Mouse (Mus musculus) neural tube, embryonic 13.5 days (tissue): ENCODE results near the gene Vmn1r44. TPM values are rescaled to one million over a fixed set of nuclear protein-coding genes. Genes with fewer than 3 reads are reported as not detected.
"Not testable (repeated sequence)": the region's sequence is repeated elsewhere in the genome, so short reads cannot be mapped to it uniquely, and the experiment has no call there.

Experiments
- ATAC-seq: fragments of 200-750 bp; cut with Nextera tagmentation; 2 replicates; pipeline ENCODE4 v1.8.0; 2017; ENCODE audit warnings: low read depth, mild to moderate bottlenecking, moderate TSS enrichment, moderate library complexity
- H3K27ac ChIP-seq: fragments of 300-500 bp; sonication (generic); replicated peaks from 2 replicates; pipeline ENCODE4 v1.5.1; 2015; ENCODE audit warnings: moderate library complexity, mild to moderate bottlenecking, inconsistent platforms
- H3K27me3 ChIP-seq: fragments of 300-500 bp; sonication (generic); 2 replicates; pipeline ENCODE4 v1.6.1; 2015; ENCODE audit warnings: mild to moderate bottlenecking, inconsistent platforms
- H3K36me3 ChIP-seq: fragments of 300-500 bp; sonication (generic); 2 replicates; pipeline ENCODE4 v1.6.1; 2015; ENCODE audit warnings: mild to moderate bottlenecking, inconsistent platforms
- H3K4me1 ChIP-seq: fragments of 300-500 bp; sonication (generic); replicated peaks from 2 replicates; pipeline ENCODE4 v1.6.1; 2015; ENCODE audit warnings: inconsistent platforms
- H3K4me2 ChIP-seq: fragments of 300-500 bp; sonication (generic); 2 replicates; pipeline ENCODE4 v1.6.1; 2015; ENCODE audit warnings: inconsistent platforms, mild to moderate bottlenecking, moderate library complexity
- H3K4me3 ChIP-seq: fragments of 300-500 bp; sonication (generic); 2 replicates; pipeline ENCODE4 v1.5.1; 2015; ENCODE audit warnings: mild to moderate bottlenecking, inconsistent platforms
- H3K9ac ChIP-seq: fragments of 300-500 bp; sonication (generic); 2 replicates; pipeline ENCODE4 v1.6.1; 2015; ENCODE audit warnings: moderate library complexity, mild to moderate bottlenecking, inconsistent platforms
- H3K9me3 ChIP-seq: fragments of 300-500 bp; sonication (generic); 2 replicates; pipeline ENCODE4 v1.6.1; 2016; ENCODE audit warnings: inconsistent platforms
- WGBS: fragments of 180-500 bp; shearing (Covaris S2); methylation state at CpG from one replicate; pipeline ENCODE4 v1.1.7; 2015; 5-methylcytosine and 5-hydroxymethylcytosine counted together
- polyA plus RNA-seq: library from polyadenylated mRNA; unstranded; fragments of >200 nt; fragmentation: Nextera tagmentation; extraction: Ambion mirVana; gene quantifications from 2 replicates; pipeline ENCODE4 v1.2.1, GENCODE M21; 2015

Gene Vmn1r44
- not detected in 2 replicates for polyA plus RNA-seq

- WGBS, result 81% methylated on average over 1 of the region's 1 CpGs
- Histone ChIP-seq H3K36me3 (no peaks in the 10 kb centered on the region), H3K27me3 (no peaks in the 10 kb centered on the region), H3K4me1 (no peaks in the 10 kb centered on the region), H3K27ac (no peak within 1 kb of the TSS), H3K4me3 (no peak within 1 kb of the TSS), H3K9me3 (0 out of 2 replicates have a peak, but pooled peaks cover 2% of the 10 kb centered on the region), H3K9ac (no peak within 1 kb of the TSS), H3K4me2 (no peak within 1 kb of the TSS)
- no peak for ATAC-seq
These were observed at the start of gene Vmn1r44 for GRCm38 (mm10) chr6:89883360-89883759. Gene Vmn1r44 (plus strand): TSS chr6:89883660.

GRCm38 (mm10) chr6:89857552-89857951 is 25.9 kb upstream of the Vmn1r44 start:
- 78% methylated on average over 3 of the region's 3 CpGs for WGBS
- H3K27ac ChIP-seq, result no peak overlapping the region
- ATAC-seq, result no peak

GRCm38 (mm10) chr6:89859839-89860238 is 23.6 kb upstream of the Vmn1r44 start:
- Histone ChIP-seq H3K4me1 (no peaks in the 10 kb centered on the region), H3K4me3 (no peak overlapping the region), H3K4me2 (no peak overlapping the region), H3K9me3 (peaks cover 34% of the 10 kb centered on the region), H3K36me3 (no peaks in the 10 kb centered on the region), H3K27ac (no peak overlapping the region), H3K9ac (no peak overlapping the region), H3K27me3 (no peaks in the 10 kb centered on the region)
- WGBS, result 90% methylated on average over 2 of the region's 2 CpGs
- no peak for ATAC-seq

More at GRCm38 (mm10) chr6:89857552-89857951, 25.9 kb upstream of the Vmn1r44 start:
- no peak overlapping the region for H3K4me3 ChIP-seq
- no peak overlapping the region for H3K9ac ChIP-seq
- no peak overlapping the region for H3K4me2 ChIP-seq
- no peaks in the 10 kb centered on the region for H3K36me3 ChIP-seq
- H3K27me3 ChIP-seq, result no peaks in the 10 kb centered on the region
- no peaks in the 10 kb centered on the region for H3K4me1 ChIP-seq
- peaks cover 21% of the 10 kb centered on the region; the same call in 1 of the 2 replicates for H3K9me3 ChIP-seq

GRCm38 (mm10) chr6:89863792-89864191 is 19.7 kb upstream of the Vmn1r44 start:
- no peak overlapping the region for H3K4me2 ChIP-seq
- no peak overlapping the region for H3K27ac ChIP-seq
- no peaks in the 10 kb centered on the region for H3K27me3 ChIP-seq
- 73% methylated on average over 4 of the region's 4 CpGs for WGBS
- H3K9ac ChIP-seq, result no peak overlapping the region
- no peak for ATAC-seq
- no peak overlapping the region for H3K4me3 ChIP-seq
- H3K9me3 ChIP-seq, result peaks cover 51% of the 10 kb centered on the region
- H3K36me3 ChIP-seq, result no peaks in the 10 kb centered on the region
- H3K4me1 ChIP-seq, result no peaks in the 10 kb centered on the region

GRCm38 (mm10) chr6:89867276-89867675 is 16.2 kb upstream of the Vmn1r44 start:
- ATAC-seq, result no peak
- Histone ChIP-seq H3K9ac (no peak overlapping the region), H3K9me3 (peaks cover 52% of the 10 kb centered on the region), H3K4me3 (no peak overlapping the region), H3K4me1 (no peaks in the 10 kb centered on the region), H3K36me3 (no peaks in the 10 kb centered on the region), H3K27me3 (no peaks in the 10 kb centered on the region), H3K27ac (no peak overlapping the region), H3K4me2 (no peak overlapping the region)
- WGBS, result 91% methylated on average over 2 of the region's 2 CpGs

GRCm38 (mm10) chr6:89867976-89868375 is 15.5 kb upstream of the Vmn1r44 start:
- 91% methylated on average over 2 of the region's 2 CpGs for WGBS
- no peak for ATAC-seq

DNA sequence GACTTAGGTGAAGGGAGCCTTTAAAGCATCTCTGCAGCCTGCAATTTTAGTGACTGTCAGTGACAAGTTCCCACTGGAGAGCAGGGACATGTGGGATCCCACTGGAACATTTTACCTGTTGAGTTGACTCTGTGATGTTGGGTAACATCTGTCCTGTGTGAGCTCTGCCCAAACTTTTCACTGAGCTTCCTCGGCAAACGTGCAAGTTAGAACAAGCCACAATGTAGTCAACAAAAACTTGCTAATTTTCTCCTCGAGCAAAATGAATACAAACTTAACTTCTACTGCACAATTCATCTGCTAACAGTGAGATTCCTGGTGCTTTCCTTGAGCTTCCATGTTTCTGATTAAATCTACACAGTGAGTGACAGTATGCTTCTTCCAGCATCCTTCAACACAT is 7.1 kb upstream of the Vmn1r44 start, which contains the start of the genes Vmn1r42 and Vmn1r43:
Gene Vmn1r42, minus strand, starts transcription at position 101 of the 400 bp plus-strand sequence.
Gene Vmn1r43, minus strand, starts transcription at position 101 of the 400 bp plus-strand sequence.
- H3K27me3 ChIP-seq, H3K36me3 ChIP-seq, H3K9me3 ChIP-seq, H3K4me3 ChIP-seq, ATAC-seq, H3K27ac ChIP-seq, H3K4me2 ChIP-seq, H3K9ac ChIP-seq, H3K4me1 ChIP-seq: not testable (repeated sequence)
- WGBS, result 79% methylated on average over 3 of the region's 3 CpGs

More at GRCm38 (mm10) chr6:89867976-89868375, 15.5 kb upstream of the Vmn1r44 start:
- no peak overlapping the region for H3K27ac ChIP-seq
- H3K4me2 ChIP-seq, result no peak overlapping the region
- H3K4me3 ChIP-seq, result no peak overlapping the region
- no peaks in the 10 kb centered on the region for H3K36me3 ChIP-seq
- no peak overlapping the region for H3K9ac ChIP-seq
- H3K9me3 ChIP-seq, result peaks cover 45% of the 10 kb centered on the region
- H3K27me3 ChIP-seq, result no peaks in the 10 kb centered on the region
- no peaks in the 10 kb centered on the region for H3K4me1 ChIP-seq

DNA sequence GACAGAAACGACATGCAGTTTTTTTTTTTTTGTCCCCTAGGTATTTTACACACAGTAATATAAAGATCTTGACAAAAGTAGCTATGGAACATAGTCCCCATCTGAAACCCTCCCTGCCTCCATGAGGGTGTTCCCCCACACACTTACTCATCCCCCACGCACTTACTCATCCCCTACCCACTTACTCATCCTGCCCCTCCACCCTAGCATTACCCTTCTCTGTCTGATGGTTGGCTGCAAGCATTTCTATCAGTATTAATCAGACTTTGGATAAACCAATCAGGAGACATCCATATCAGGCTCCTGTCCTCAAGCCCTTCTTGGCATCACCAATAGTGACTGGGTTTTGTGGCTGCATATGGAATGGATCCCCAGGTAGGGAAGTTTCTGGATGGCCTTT is 6.5 kb upstream of the Vmn1r44 start:
- no peaks in the 10 kb centered on the region for H3K4me1 ChIP-seq
- no peak overlapping the region for H3K4me2 ChIP-seq
- H3K27me3 ChIP-seq, result no peaks in the 10 kb centered on the region
- 86% methylated on average over 2 of the region's 2 CpGs for WGBS
- H3K4me3 ChIP-seq, result no peak overlapping the region
- H3K36me3 ChIP-seq, result no peaks in the 10 kb centered on the region
- H3K27ac ChIP-seq, result no peak overlapping the region
- H3K9me3 ChIP-seq, result 0 out of 2 replicates have a peak, but pooled peaks cover 2% of the 10 kb centered on the region
- H3K9ac ChIP-seq, result no peak overlapping the region
- ATAC-seq, result no peak

GRCm38 (mm10) chr6:89880867-89881266 is 2.6 kb upstream of the Vmn1r44 start:
- ATAC-seq, result no peak
- no peak overlapping the region for H3K9ac ChIP-seq
- H3K9me3 ChIP-seq, result 0 out of 2 replicates have a peak, but pooled peaks cover 2% of the 10 kb centered on the region

GRCm38 (mm10) chr6:89883812-89884211 is 352 bp downstream of the Vmn1r44 start:
- H3K4me3 ChIP-seq, result no peak overlapping the region
- WGBS, result 67% methylated on average over 2 of the region's 2 CpGs
- H3K4me1 ChIP-seq, result no peaks in the 10 kb centered on the region
- H3K36me3 ChIP-seq, result no peaks in the 10 kb centered on the region
- no peak overlapping the region for H3K27ac ChIP-seq
- no peak for ATAC-seq
- H3K27me3 ChIP-seq, result no peaks in the 10 kb centered on the region
- no peak overlapping the region for H3K9ac ChIP-seq
- H3K9me3 ChIP-seq, result 0 out of 2 replicates have a peak, but pooled peaks cover 2% of the 10 kb centered on the region
- H3K4me2 ChIP-seq, result no peak overlapping the region

More at GRCm38 (mm10) chr6:89880867-89881266, 2.6 kb upstream of the Vmn1r44 start:
- H3K36me3 ChIP-seq, result no peaks in the 10 kb centered on the region
- no peak overlapping the region for H3K4me3 ChIP-seq
- H3K27me3 ChIP-seq, result no peaks in the 10 kb centered on the region
- H3K27ac ChIP-seq, result no peak overlapping the region
- no peak overlapping the region for H3K4me2 ChIP-seq
- no peaks in the 10 kb centered on the region for H3K4me1 ChIP-seq

DNA sequence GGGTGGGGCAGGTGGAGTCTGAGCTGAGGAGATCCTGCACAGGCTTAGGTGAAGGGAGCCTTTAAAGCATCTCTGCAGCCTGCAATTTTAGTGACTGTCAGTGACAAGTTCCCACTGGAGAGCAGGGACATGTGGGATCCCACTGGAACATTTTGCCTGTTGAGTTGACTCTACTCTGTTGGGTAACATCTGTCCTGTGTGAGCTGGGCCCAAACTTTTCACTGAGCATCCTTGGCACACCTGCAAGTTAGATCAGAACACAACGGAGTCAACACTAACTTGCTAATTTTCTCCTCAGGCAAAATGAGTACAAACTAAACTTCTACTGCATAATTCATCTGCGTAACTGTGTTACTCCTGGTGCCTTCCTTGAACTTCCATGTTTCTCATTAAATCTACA is 57.0 kb downstream of the Vmn1r44 start, which contains the start of gene Vmn1r45:
Gene Vmn1r45, minus strand, starts transcription at position 101 of the 400 bp plus-strand sequence.
- not testable (repeated sequence) for H3K36me3 ChIP-seq, H3K9ac ChIP-seq, ATAC-seq, H3K4me2 ChIP-seq, H3K4me1 ChIP-seq, H3K4me3 ChIP-seq, H3K27ac ChIP-seq, H3K9me3 ChIP-seq, H3K27me3 ChIP-seq
- WGBS, result 87% methylated on average over 2 of the region's 2 CpGs

- Histone ChIP-seq H3K4me2 (no peak overlapping the region), H3K9me3 (no peaks in the 10 kb centered on the region), H3K4me1 (no peaks in the 10 kb centered on the region), H3K4me3 (no peak overlapping the region), H3K27ac (no peak overlapping the region), H3K27me3 (no peaks in the 10 kb centered on the region), H3K9ac (no peak overlapping the region), H3K36me3 (no peaks in the 10 kb centered on the region)
- ATAC-seq, result no peak
- 82% methylated on average over 2 of the region's 2 CpGs for WGBS
These were observed 57.5 kb downstream of the Vmn1r44 start for GRCm38 (mm10) chr6:89940926-89941325.
